In the genomic region with DNA sequence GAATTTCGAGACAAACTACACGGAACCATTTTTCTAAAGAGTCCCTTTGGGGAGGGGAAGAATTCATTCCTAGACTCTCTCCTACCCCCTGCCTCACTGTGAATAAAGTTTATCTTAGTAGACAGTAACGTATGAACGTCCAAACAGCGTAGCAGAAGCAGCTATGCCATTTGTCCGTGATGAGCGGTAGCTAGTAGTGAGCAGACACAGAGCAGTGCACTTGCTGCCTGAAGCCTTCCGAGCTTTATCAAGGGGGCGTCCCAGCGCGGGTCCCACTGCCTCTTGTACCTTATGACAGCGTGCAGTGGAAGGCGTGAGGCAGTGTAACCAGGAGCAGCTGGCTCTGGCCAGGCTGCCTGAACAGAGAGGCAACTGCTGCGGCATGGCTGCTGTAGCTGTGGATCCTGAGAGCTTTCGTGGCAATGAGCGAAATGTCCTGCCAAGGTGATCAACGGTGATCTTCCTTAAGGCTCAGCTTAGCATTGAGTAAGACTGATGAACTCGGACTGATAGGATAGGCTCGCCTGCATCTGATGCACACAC, we compare ENCODE assay signal across 7 mouse cellular contexts. TPM values are rescaled to one million over a fixed set of nuclear protein-coding genes. Genes with fewer than 3 reads are reported as not detected.
A peak's percentile ranks its signal among the peaks of the same experiment; 100 is the strongest.
DNase-seq lines count a peak whose midpoint lies in the region; ATAC-seq and TF ChIP-seq lines count a peak whose summit lies in the region.

No protein-coding gene starts in this region.

- no peaks in the 10 kb centered on the region for H3K36me3 ChIP-seq in kidney, embryonic 15.5 days
- H3K36me3 ChIP-seq in heart, embryonic 15.5 days: no peaks in the 10 kb centered on the region
- no peaks in the 10 kb centered on the region for H3K36me3 ChIP-seq in liver, embryonic 15.5 days (replicated peaks)

- no peak for TF ChIP-seq POLR2A in brain, embryonic 14.5 days (IDR thresholded peaks at IDR 0.05; ENCODE audit: borderline replicate concordance, extremely low read depth, insufficient read depth, insufficient read length, poor library complexity, severe bottlenecking)

- H3K27ac ChIP-seq in kidney, embryonic 15.5 days: no peak overlapping the region
- H3K27ac ChIP-seq in heart, embryonic 15.5 days: no peak overlapping the region
- no peak overlapping the region for H3K27ac ChIP-seq in liver, embryonic 15.5 days (replicated peaks)

- no peak overlapping the region for H3K9ac ChIP-seq in kidney, embryonic 15.5 days
- H3K9ac ChIP-seq in heart, embryonic 15.5 days: peak overlapping the region; percentile 37; the same call in 1 of the 2 replicates
- no peak overlapping the region for H3K9ac ChIP-seq in liver, embryonic 15.5 days

- 46% methylated on average over 19 of the region's 19 CpGs for WGBS in kidney, embryonic 15.5 days
- WGBS in heart, embryonic 15.5 days: 40% methylated on average over 19 of the region's 19 CpGs
- WGBS in liver, embryonic 15.5 days (ENCODE audit: insufficient replicate concordance): 47% methylated on average over 19 of the region's 19 CpGs

- H3K9me3 ChIP-seq in kidney, embryonic 15.5 days (replicated peaks): no peaks in the 10 kb centered on the region
- no peaks in the 10 kb centered on the region for H3K9me3 ChIP-seq in heart, embryonic 15.5 days (replicated peaks)
- H3K9me3 ChIP-seq in liver, embryonic 15.5 days (replicated peaks): no peaks in the 10 kb centered on the region

- H3K27me3 ChIP-seq in kidney, embryonic 15.5 days: peaks cover 8% of the 10 kb centered on the region
- H3K27me3 ChIP-seq in heart, embryonic 15.5 days: no peaks in the 10 kb centered on the region
- peaks cover 9% of the 10 kb centered on the region; the same call in 1 of the 2 replicates for H3K27me3 ChIP-seq in liver, embryonic 15.5 days

- peak overlapping the region; percentile 47 for H3K4me2 ChIP-seq in kidney, embryonic 15.5 days
- peak overlapping the region; percentile 49 for H3K4me2 ChIP-seq in heart, embryonic 15.5 days
- H3K4me2 ChIP-seq in liver, embryonic 15.5 days: 0 out of 2 replicates have a peak overlapping the region, but pooled peaks have one; percentile 10

- H3K4me1 ChIP-seq in kidney, embryonic 15.5 days: peaks cover 5% of the 10 kb centered on the region; the same call in 1 of the 2 replicates
- H3K4me1 ChIP-seq in heart, embryonic 15.5 days (replicated peaks): peaks cover 3% of the 10 kb centered on the region; the same call in 1 of the 2 replicates
- H3K4me1 ChIP-seq in liver, embryonic 15.5 days (replicated peaks): no peaks in the 10 kb centered on the region

- H3K4me3 ChIP-seq in kidney, embryonic 15.5 days (replicated peaks): 0 out of 2 replicates have a peak overlapping the region, but pooled peaks have one; percentile 10
- H3K4me3 ChIP-seq in heart, embryonic 15.5 days: peak overlapping the region; percentile 23
- H3K4me3 ChIP-seq in liver, embryonic 15.5 days (replicated peaks): no peak overlapping the region

- no peak for TF ChIP-seq CTCF in brain, embryonic 14.5 days (IDR thresholded peaks at IDR 0.05; ENCODE audit: borderline replicate concordance, extremely low read depth, insufficient read depth, insufficient read length)

- ATAC-seq in kidney, embryonic 15.5 days (replicated peaks; ENCODE audit: low FRiP score): no peak
- ATAC-seq in heart, embryonic 15.5 days (replicated peaks; ENCODE audit: insufficient number of reproducible peaks, insufficient read depth, low FRiP score, low read depth): no peak
- no peak for ATAC-seq in liver, embryonic 15.5 days (ENCODE audit: insufficient read depth)

- no peak for DNase-seq in kidney, adult 18-20 months
- peak; percentile 24 for DNase-seq in brain, embryonic 14.5 days (ENCODE audit: low read depth)
- DNase-seq in urinary bladder, adult 2 months (ENCODE audit: low spot score): no peak
- DNase-seq in right cerebral cortex, postnatal 36 days (ENCODE audit: low spot score in 2 of 2): no peak

RNA-seq across cellular contexts. Expression of gene Paqr9, which starts 38.8 kb away (rescaled TPM):
- 0.95 and 1.1 TPM in 2 replicates for polyA plus RNA-seq in kidney, embryonic 15.5 days (2015; fragmentation: Nextera tagmentation; extraction: Ambion mirVana)
- 6.5 and 9.6 TPM in 2 replicates for polyA plus RNA-seq in brain, embryonic 14.5 days (2012; rRNA removed)
- polyA plus RNA-seq in heart, embryonic 15.5 days (2015; fragmentation: Nextera tagmentation; extraction: Ambion mirVana): 0.52 and 0.70 TPM in 2 replicates
- polyA plus RNA-seq in liver, embryonic 15.5 days (2015; fragmentation: Nextera tagmentation; extraction: Ambion mirVana): 13.3 and 14.9 TPM in 2 replicates
- 0.25 and 0.44 TPM in 2 replicates for polyA plus RNA-seq in urinary bladder, adult 2 months (2012; rRNA removed)

RNA-seq across cellular contexts. Expression of gene Pcolce2, which starts 39.2 kb away (rescaled TPM):
- polyA plus RNA-seq in kidney, embryonic 15.5 days (2015; fragmentation: Nextera tagmentation; extraction: Ambion mirVana): 1.2 and 3.1 TPM in 2 replicates
- 0.19 and 1.00 TPM in 2 replicates for polyA plus RNA-seq in brain, embryonic 14.5 days (2012; rRNA removed)
- polyA plus RNA-seq in heart, embryonic 15.5 days (2015; fragmentation: Nextera tagmentation; extraction: Ambion mirVana): 0.97 and 3.5 TPM in 2 replicates
- 5.9 and 6.2 TPM in 2 replicates for polyA plus RNA-seq in liver, embryonic 15.5 days (2015; fragmentation: Nextera tagmentation; extraction: Ambion mirVana)
- polyA plus RNA-seq in urinary bladder, adult 2 months (2012; rRNA removed): 3.4 and 10.0 TPM in 2 replicates
